Mouse (Mus musculus) kidney, adult 2 months (tissue): ENCODE results near the gene Ctrc.

Experiments
- CTCF ChIP-seq: fragments of 200-500 bp; conservative IDR thresholded peaks from 2 replicates; pipeline ENCODE4 v1.5.1; 2011; ENCODE audit warnings: low read depth, mild to moderate bottlenecking, control low read depth, low read length, moderate library complexity, mixed read lengths; ENCODE audit not compliant: insufficient read depth, insufficient read length
- POLR2A ChIP-seq: fragments of 200-500 bp; IDR thresholded peaks from one replicate; pipeline ENCODE4 v1.6.1; 2011; ENCODE audit warnings: low read depth, low read length, control low read depth

GRCm38 (mm10) chr4:141818861-141819260, 27.3 kb downstream of the Ctrc start:
- TF ChIP-seq POLR2A: no peak
- TF ChIP-seq CTCF: no peak
